Mouse (Mus musculus) cerebellum, adult 2 months (tissue): ENCODE data around the gene Sprr2a3. TPM values are rescaled to one million over a fixed set of nuclear protein-coding genes. Genes with fewer than 3 reads are reported as not detected.
"Not testable (repeated sequence)": the region's sequence is repeated elsewhere in the genome, so short reads cannot be mapped to it uniquely, and the experiment has no call there.

Experiments
- DNase-seq, 2 experiments: peaks; one replicate each; pipeline ENCODE4 v3.0.0; 2021
- H3K27ac ChIP-seq: fragments of 200-500 bp; 2 replicates; pipeline ENCODE4 v1.5.1; 2012; ENCODE audit warnings: low read length, control low read depth, inconsistent platforms; ENCODE audit not compliant: insufficient read depth
- H3K27me3 ChIP-seq: fragments of 200-500 bp; 2 replicates; pipeline ENCODE4 v1.6.1; 2012; ENCODE audit warnings: inconsistent platforms, mild to moderate bottlenecking, low read length, moderate library complexity; ENCODE audit not compliant: control insufficient read depth, insufficient read depth
- H3K4me1 ChIP-seq: fragments of 200-500 bp; 2 replicates; pipeline ENCODE4 v1.6.1; 2011; ENCODE audit warnings: low read length; ENCODE audit not compliant: control insufficient read depth, insufficient read depth
- H3K4me3 ChIP-seq: fragments of 200-500 bp; replicated peaks from 2 replicates; pipeline ENCODE3; 2011; ENCODE audit warnings: mild to moderate bottlenecking, low read depth, low read length, control low read depth; ENCODE audit not compliant: insufficient read depth
- WGBS: fragments of 180-500 bp; shearing (Covaris S2); methylation state at CpG from one replicate; pipeline ENCODE4 v1.1.7; 2018; 5-methylcytosine and 5-hydroxymethylcytosine counted together
- polyA plus RNA-seq: library from polyadenylated mRNA; depleted of rRNA; stranded (reverse); fragments of >200 nt; gene quantifications from 2 replicates; pipeline ENCODE4 v1.2.3, GENCODE M21; 2012; rRNA removed

Sprr2a3 gene
- polyA plus RNA-seq = not detected in 2 replicates

DNA sequence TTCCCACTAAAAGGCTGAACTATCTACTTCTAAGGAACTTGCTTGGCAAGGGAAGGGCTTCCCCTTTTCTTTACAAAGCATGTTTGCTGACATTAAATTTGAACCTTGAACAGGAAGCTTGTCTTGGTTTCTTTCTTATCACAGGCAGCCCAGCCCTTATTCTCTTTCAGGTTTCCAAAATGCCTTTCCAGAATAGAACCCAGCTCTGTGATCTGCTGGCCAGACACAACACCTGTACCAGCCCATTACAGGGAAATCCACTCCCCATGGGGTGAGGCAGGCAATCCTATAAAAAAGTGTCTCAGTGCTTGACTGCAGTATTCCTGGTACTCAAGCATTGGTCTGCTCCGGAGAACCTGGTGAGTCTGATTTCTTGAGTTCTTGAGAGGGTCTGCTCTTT lies at the start of gene Sprr2a3:
Gene Sprr2a3 (plus strand): TSS at position 317 of the 400 bp plus-strand sequence.
- 93% methylated on average over 1 of the region's 1 CpGs for WGBS
- not testable (repeated sequence) for DNase-seq, H3K27me3 ChIP-seq, H3K4me1 ChIP-seq, H3K4me3 ChIP-seq, H3K27ac ChIP-seq

DNA sequence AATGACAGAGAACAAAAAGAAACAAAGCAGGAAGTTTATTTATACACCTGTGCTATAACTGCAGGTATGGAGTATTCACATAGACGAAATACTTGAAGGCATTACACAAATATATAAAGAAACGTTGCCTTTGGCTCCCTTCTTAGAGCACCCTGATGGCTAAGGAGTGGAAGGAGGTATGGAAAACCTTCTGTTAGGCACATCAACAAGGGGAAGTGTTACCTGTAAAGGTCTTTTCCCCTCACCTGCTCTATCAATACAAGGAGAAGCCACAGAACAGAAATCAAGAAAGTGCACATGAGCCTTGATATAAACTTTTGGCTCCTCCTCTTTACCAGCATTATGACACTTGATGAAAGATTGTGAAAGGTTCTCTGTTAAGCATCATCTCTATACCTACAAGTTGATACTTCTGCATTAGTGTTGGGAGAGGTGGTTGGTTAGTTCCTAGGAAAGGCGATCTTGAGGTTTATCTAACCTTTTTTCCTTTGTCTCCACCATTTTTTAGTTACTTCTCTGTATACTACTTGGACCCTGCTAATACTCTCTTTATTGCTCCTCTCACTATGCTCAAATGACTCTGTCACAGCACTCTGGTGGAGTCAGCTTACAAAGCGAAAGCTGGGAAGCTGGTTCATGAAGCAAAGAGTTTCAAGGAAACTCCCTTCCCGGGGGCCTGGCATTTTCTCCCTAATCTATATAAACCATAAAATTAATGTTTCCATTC lies 48.6 kb upstream of the Sprr2a3 start:
- no CpG with 5 or more reads among the region's 5 CpGs for WGBS
- not testable (repeated sequence) for H3K4me1 ChIP-seq

DNA sequence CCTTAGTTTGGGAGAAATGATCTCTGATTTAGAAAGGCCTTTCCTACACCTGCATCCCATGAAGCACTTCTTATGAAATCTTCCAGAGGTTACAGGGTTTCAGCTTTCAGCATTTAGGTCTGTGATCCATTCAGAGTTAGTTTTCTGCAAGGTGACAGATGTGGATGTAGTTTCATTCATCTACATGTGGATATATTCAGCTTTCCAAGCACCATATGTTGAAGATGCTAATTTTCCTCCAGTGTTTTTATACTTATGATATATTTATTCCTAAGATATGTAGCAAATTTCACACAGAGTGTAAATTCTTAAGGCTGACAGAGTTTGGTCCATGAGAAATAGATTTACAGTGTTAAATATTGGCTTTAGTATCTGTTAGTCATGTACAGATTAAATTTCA lies 46.5 kb upstream of the Sprr2a3 start:
- H3K4me3 ChIP-seq, H3K4me1 ChIP-seq, DNase-seq, H3K27ac ChIP-seq, H3K27me3 ChIP-seq: not testable (repeated sequence)

More for the DNA sequence above, 48.6 kb upstream of the Sprr2a3 start:
- not testable (repeated sequence) for H3K27ac ChIP-seq, H3K27me3 ChIP-seq, H3K4me3 ChIP-seq, DNase-seq

DNA sequence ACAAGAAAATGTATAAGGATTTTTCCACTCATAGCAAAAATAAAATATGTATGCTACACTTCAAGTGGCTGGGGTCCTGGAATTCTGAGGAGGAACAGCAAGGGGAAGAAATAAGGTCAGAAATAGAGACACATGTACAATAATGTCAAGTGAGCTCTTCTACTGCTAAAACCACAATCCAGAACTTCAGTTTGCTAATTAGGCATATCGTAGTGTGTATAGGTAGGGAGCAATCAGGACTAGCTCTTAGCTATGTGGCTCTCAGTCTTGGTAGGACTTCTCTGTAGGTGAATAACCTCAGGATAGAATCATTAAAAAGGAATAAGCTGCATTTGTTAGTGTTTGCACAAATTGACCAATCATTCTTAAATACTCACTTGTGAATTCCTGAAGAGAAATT lies 46.0 kb upstream of the Sprr2a3 start:
- H3K27ac ChIP-seq, H3K4me1 ChIP-seq, H3K4me3 ChIP-seq, DNase-seq, H3K27me3 ChIP-seq: not testable (repeated sequence)
- WGBS = no CpG with 5 or more reads among the region's 1 CpGs

DNA sequence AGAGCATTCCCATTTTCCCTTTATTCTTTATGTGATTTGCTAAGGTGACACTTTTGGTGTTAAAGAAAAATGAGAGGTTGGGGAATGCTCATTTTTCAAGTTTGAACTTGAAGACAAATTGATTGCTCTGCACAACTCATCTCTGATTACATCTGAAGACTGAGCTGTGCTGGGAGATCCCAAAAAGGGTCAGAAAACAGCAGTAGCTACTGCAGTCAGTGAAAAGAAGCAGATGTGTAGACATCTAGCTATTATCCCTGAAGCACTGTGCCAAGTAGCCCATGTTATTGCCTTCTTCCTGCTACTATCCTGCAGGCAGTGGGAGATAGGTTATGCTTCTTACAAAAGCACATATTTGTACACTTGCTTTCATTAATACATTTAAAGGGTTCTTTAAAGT lies 40.4 kb upstream of the Sprr2a3 start:
- H3K4me1 ChIP-seq, H3K27ac ChIP-seq, H3K4me3 ChIP-seq, DNase-seq, H3K27me3 ChIP-seq: not testable (repeated sequence)

DNA sequence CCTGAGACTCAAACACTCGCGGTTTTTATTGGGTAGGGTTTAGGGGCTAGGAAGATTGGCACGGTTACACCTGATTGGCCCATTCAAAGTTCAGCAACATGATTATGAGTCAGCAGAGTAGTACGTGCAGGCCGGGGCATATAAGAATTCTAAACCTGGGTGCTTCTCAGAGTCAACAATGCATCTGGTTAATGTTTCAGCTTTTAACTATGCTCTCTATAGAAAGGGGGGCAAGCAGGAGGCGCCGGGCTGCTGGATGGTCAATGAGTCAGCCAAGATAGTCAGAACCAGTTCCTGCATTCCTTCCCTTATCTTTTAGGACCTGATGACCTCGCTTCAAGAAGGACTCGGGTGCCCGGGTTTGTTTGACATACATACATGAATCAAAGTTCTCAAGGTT lies 39.0 kb upstream of the Sprr2a3 start:
- H3K27me3 ChIP-seq, H3K4me1 ChIP-seq, DNase-seq, H3K4me3 ChIP-seq, H3K27ac ChIP-seq: not testable (repeated sequence)
- no CpG with 5 or more reads among the region's 10 CpGs for WGBS

DNA sequence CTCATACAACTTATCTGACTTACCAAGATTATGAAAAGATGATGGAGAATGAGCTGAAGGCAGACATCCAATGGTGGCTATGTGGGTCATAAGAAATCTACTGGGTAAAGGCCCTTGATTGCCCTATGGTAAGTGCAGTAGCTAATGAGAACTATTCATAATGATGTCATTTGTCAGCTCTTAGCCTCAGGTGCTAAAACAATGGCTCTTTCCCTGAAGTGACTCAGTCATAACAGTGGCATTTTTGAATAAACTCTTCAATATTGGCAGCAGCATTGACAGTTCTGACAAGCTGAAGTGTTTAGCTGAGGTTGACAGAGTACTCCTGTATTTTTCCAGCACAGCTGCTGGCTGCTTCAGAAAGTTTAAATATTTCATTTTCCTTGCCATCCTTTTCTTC lies 36.7 kb upstream of the Sprr2a3 start:
- not testable (repeated sequence) for H3K4me3 ChIP-seq, DNase-seq, H3K27me3 ChIP-seq, H3K27ac ChIP-seq, H3K4me1 ChIP-seq

DNA sequence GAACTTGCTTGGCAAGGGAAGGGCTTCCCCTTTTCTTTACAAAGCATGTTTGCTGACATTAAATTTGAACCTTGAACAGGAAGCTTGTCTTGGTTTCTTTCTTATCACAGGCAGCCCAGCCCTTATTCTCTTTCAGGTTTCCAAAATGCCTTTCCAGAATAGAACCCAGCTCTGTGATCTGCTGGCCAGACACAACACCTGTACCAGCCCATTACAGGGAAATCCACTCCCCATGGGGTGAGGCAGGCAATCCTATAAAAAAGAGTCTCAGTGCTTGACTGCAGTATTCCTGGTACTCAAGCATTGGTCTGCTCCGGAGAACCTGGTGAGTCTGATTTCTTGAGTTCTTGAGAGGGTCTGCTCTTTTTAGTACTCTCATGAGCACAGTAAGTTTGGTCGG lies 34.8 kb upstream of the Sprr2a3 start:
- H3K4me1 ChIP-seq, H3K4me3 ChIP-seq, H3K27me3 ChIP-seq, H3K27ac ChIP-seq, DNase-seq: not testable (repeated sequence)
- 91% methylated on average over 1 of the region's 2 CpGs for WGBS

DNA sequence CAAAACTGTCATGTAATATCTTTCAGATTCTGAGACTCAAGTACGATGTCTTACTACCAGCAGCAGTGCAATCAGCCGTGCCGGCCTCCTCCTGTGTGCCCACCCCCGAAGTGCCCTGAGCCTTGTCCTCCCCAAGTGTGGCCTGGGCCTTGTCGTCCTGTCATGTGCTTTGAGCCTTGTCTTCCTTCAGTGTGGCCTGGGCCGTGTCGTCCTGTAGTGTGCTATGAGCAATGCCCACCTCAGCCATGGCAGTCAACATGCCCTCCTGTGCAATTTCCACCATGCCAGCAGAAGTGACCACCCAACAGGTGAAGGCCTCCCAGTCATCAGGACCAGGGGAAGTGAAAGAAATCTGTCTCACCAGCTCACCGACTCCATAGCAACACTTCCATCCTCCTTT lies 31.4 kb upstream of the Sprr2a3 start:
- DNase-seq, H3K27ac ChIP-seq, H3K27me3 ChIP-seq, H3K4me3 ChIP-seq, H3K4me1 ChIP-seq: not testable (repeated sequence)
- WGBS = no CpG with 5 or more reads among the region's 8 CpGs

DNA sequence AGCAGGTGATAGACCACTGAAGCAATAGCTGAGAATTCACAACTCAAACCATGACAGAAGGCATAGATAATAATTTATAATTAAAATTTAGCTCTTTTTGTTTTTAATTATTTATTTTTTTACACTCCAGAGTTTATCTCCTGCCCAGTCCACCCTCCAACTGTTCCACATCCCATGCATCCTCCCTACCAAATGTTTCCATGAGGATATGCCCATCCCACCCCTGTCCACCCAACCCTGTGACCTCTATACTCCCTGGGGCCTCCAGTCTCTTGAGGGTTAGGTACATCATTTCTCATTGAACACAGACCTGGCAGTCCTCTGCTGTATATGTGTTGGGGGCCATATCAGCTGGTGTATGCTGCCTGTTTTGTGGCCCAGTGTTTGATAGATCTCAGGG lies 26.7 kb upstream of the Sprr2a3 start:
- H3K27ac ChIP-seq, H3K27me3 ChIP-seq, H3K4me1 ChIP-seq, DNase-seq, H3K4me3 ChIP-seq: not testable (repeated sequence)

DNA sequence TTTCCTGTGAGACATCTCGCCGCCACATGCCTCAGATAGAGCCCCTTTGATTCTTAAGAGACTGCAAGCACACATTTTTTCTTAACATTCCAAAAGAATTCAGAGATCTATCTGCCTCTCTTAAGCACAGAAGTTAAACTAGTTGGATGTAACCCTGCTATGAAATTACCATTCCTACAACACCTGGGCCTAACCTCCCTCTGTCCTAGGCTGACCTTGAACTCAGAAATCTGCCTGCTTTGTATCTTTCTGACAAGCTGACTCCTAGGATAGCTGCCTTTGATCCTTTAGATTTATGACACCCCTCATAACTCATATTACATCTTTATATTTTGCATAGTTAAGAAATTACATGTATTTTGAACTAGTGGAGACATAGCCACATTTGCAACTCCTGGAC lies 21.8 kb upstream of the Sprr2a3 start:
- DNase-seq, H3K27ac ChIP-seq, H3K4me1 ChIP-seq, H3K27me3 ChIP-seq, H3K4me3 ChIP-seq: not testable (repeated sequence)
- no CpG with 5 or more reads among the region's 2 CpGs for WGBS

DNA sequence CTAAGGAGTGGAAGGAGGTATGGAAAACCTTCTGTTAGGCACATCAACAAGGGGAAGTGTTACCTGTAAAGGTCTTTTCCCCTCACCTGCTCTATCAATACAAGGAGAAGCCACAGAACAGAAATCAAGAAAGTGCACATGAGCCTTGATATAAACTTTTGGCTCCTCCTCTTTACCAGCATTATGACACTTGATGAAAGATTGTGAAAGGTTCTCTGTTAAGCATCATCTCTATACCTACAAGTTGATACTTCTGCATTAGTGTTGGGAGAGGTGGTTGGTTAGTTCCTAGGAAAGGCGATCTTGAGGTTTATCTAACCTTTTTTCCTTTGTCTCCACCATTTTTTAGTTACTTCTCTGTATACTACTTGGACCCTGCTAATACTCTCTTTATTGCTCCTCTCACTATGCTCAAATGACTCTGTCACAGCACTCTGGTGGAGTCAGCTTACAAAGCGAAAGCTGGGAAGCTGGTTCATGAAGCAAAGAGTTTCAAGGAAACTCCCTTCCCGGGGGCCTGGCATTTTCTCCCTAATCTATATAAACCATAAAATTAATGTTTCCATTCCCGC lies 13.7 kb upstream of the Sprr2a3 start:
- not testable (repeated sequence) for H3K27ac ChIP-seq, H3K27me3 ChIP-seq, H3K4me3 ChIP-seq, H3K4me1 ChIP-seq, DNase-seq
- WGBS = no CpG with 5 or more reads among the region's 4 CpGs

DNA sequence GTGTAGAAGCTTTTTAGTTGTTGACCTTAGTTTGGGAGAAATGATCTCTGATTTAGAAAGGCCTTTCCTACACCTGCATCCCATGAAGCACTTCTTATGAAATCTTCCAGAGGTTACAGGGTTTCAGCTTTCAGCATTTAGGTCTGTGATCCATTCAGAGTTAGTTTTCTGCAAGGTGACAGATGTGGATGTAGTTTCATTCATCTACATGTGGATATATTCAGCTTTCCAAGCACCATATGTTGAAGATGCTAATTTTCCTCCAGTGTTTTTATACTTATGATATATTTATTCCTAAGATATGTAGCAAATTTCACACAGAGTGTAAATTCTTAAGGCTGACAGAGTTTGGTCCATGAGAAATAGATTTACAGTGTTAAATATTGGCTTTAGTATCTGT lies 11.7 kb upstream of the Sprr2a3 start:
- H3K27ac ChIP-seq, DNase-seq, H3K27me3 ChIP-seq, H3K4me3 ChIP-seq, H3K4me1 ChIP-seq: not testable (repeated sequence)
